Mouse (Mus musculus): ENCODE results near the gene Magel2. TPM values are rescaled to one million over a fixed set of nuclear protein-coding genes. Genes with fewer than 3 reads are reported as not detected.

Magel2 gene
- polyA plus RNA-seq, 1 experiment, result 2.0 TPM

- H3K27ac ChIP-seq (ENCODE audit: insufficient read depth, low read length), result no peak overlapping the region
- H3K4me1 ChIP-seq (ENCODE audit: control insufficient read depth, insufficient read depth, low read length), result no peaks in the 10 kb centered on the region
- TF ChIP-seq CTCF (IDR thresholded peaks at IDR 0.05; ENCODE audit: borderline replicate concordance, insufficient read depth, low read depth, low read length), result no peak
- TF ChIP-seq POLR2A (IDR thresholded peaks at IDR 0.05; ENCODE audit: borderline replicate concordance, insufficient read depth, low read length), result no peak
- DNase-seq, result no peak
- H3K4me3 ChIP-seq (replicated peaks; ENCODE audit: insufficient read depth, low read depth, low read length), result no peak overlapping the region
- H3K27me3 ChIP-seq (ENCODE audit: control insufficient read depth, insufficient read depth, low read length), result no peaks in the 10 kb centered on the region
- 64% methylated on average over 8 of the region's 8 CpGs for WGBS
Observed at GRCm38 (mm10) chr7:62366730-62367129, 10.1 kb upstream of the Magel2 start.

- 33% methylated on average over 4 of the region's 4 CpGs for whole genome bisulfite sequencing
- H3K4me3 ChIP-seq (replicated peaks; ENCODE audit: insufficient read depth, low read depth, low read length), result no peak overlapping the region
- peak; percentile 29; the same call in 1 of the 2 replicates for TF ChIP-seq CTCF (IDR thresholded peaks at IDR 0.05; ENCODE audit: borderline replicate concordance, insufficient read depth, low read depth, low read length)
- no peak for TF ChIP-seq POLR2A (IDR thresholded peaks at IDR 0.05; ENCODE audit: borderline replicate concordance, insufficient read depth, low read length)
- DNase-seq, result no peak
- no peak overlapping the region for H3K27ac ChIP-seq (ENCODE audit: insufficient read depth, low read length)
- no peaks in the 10 kb centered on the region for H3K4me1 ChIP-seq (ENCODE audit: control insufficient read depth, insufficient read depth, low read length)
- no peaks in the 10 kb centered on the region for H3K27me3 ChIP-seq (ENCODE audit: control insufficient read depth, insufficient read depth, low read length)
Observed at GRCm38 (mm10) chr7:62375658-62376057, 1.2 kb upstream of the Magel2 start.

GRCm38 (mm10) chr7:62377313-62377712 lies 503 bp downstream of the Magel2 start:
- Histone ChIP-seq H3K27ac (ENCODE audit: insufficient read depth, low read length) (no peak overlapping the region), H3K4me3 (replicated peaks; ENCODE audit: insufficient read depth, low read depth, low read length) (no peak overlapping the region), H3K4me1 (ENCODE audit: control insufficient read depth, insufficient read depth, low read length) (no peaks in the 10 kb centered on the region), H3K27me3 (ENCODE audit: control insufficient read depth, insufficient read depth, low read length) (no peaks in the 10 kb centered on the region)
- 49% methylated on average over 14 of the region's 14 CpGs for whole genome bisulfite sequencing
- TF ChIP-seq CTCF (IDR thresholded peaks at IDR 0.05; ENCODE audit: borderline replicate concordance, insufficient read depth, low read depth, low read length) (no peak), POLR2A (IDR thresholded peaks at IDR 0.05; ENCODE audit: borderline replicate concordance, insufficient read depth, low read length) (no peak)
- no peak for DNase-seq

GRCm38 (mm10) chr7:62378529-62378928 lies 1.7 kb downstream of the Magel2 start:
- WGBS, result 80% methylated on average over 9 of the region's 9 CpGs
- Histone ChIP-seq H3K4me3 (replicated peaks; ENCODE audit: insufficient read depth, low read depth, low read length) (no peak overlapping the region), H3K27ac (ENCODE audit: insufficient read depth, low read length) (no peak overlapping the region), H3K4me1 (ENCODE audit: control insufficient read depth, insufficient read depth, low read length) (no peaks in the 10 kb centered on the region), H3K27me3 (ENCODE audit: control insufficient read depth, insufficient read depth, low read length) (no peaks in the 10 kb centered on the region)
- DNase-seq, result no peak
- TF ChIP-seq POLR2A (IDR thresholded peaks at IDR 0.05; ENCODE audit: borderline replicate concordance, insufficient read depth, low read length) (no peak), CTCF (IDR thresholded peaks at IDR 0.05; ENCODE audit: borderline replicate concordance, insufficient read depth, low read depth, low read length) (no peak)

GRCm38 (mm10) chr7:62382391-62382790 lies 5.6 kb downstream of the Magel2 start:
- Histone ChIP-seq H3K27ac (ENCODE audit: insufficient read depth, low read length) (no peak overlapping the region), H3K4me3 (replicated peaks; ENCODE audit: insufficient read depth, low read depth, low read length) (no peak overlapping the region), H3K4me1 (ENCODE audit: control insufficient read depth, insufficient read depth, low read length) (no peaks in the 10 kb centered on the region), H3K27me3 (ENCODE audit: control insufficient read depth, insufficient read depth, low read length) (no peaks in the 10 kb centered on the region)
- TF ChIP-seq CTCF (IDR thresholded peaks at IDR 0.05; ENCODE audit: borderline replicate concordance, insufficient read depth, low read depth, low read length) (peak; percentile 63), POLR2A (IDR thresholded peaks at IDR 0.05; ENCODE audit: borderline replicate concordance, insufficient read depth, low read length) (no peak)
- 8% methylated on average over 2 of the region's 2 CpGs for WGBS
- peak in 1 of 2 experiments; percentile 26 for DNase-seq

- 38% methylated on average over 4 of the region's 4 CpGs for WGBS
- H3K4me1 ChIP-seq (ENCODE audit: control insufficient read depth, insufficient read depth, low read length), result no peaks in the 10 kb centered on the region
- DNase-seq, result no peak
- no peaks in the 10 kb centered on the region for H3K27me3 ChIP-seq (ENCODE audit: control insufficient read depth, insufficient read depth, low read length)
- no peak overlapping the region for H3K4me3 ChIP-seq (replicated peaks; ENCODE audit: insufficient read depth, low read depth, low read length)
- no peak overlapping the region for H3K27ac ChIP-seq (ENCODE audit: insufficient read depth, low read length)
- no peak for TF ChIP-seq CTCF (IDR thresholded peaks at IDR 0.05; ENCODE audit: borderline replicate concordance, insufficient read depth, low read depth, low read length)
- TF ChIP-seq POLR2A (IDR thresholded peaks at IDR 0.05; ENCODE audit: borderline replicate concordance, insufficient read depth, low read length), result no peak
Observed at GRCm38 (mm10) chr7:62388291-62388690, 11.5 kb downstream of the Magel2 start.

GRCm38 (mm10) chr7:62392202-62392601 lies 15.4 kb downstream of the Magel2 start:
- 38% methylated on average over 1 of the region's 1 CpGs for WGBS
- no peak overlapping the region for H3K4me3 ChIP-seq (replicated peaks; ENCODE audit: insufficient read depth, low read depth, low read length)
- no peaks in the 10 kb centered on the region for H3K4me1 ChIP-seq (ENCODE audit: control insufficient read depth, insufficient read depth, low read length)
- no peaks in the 10 kb centered on the region for H3K27me3 ChIP-seq (ENCODE audit: control insufficient read depth, insufficient read depth, low read length)
- no peak for TF ChIP-seq CTCF (IDR thresholded peaks at IDR 0.05; ENCODE audit: borderline replicate concordance, insufficient read depth, low read depth, low read length)
- no peak for TF ChIP-seq POLR2A (IDR thresholded peaks at IDR 0.05; ENCODE audit: borderline replicate concordance, insufficient read depth, low read length)
- H3K27ac ChIP-seq (ENCODE audit: insufficient read depth, low read length), result no peak overlapping the region
- DNase-seq, result no peak

GRCm38 (mm10) chr7:62406573-62407050 lies 29.8 kb downstream of the Magel2 start:
- DNase-seq, result no peak
- WGBS, result 54% methylated on average over 19 of the region's 19 CpGs
- H3K4me1 ChIP-seq (ENCODE audit: control insufficient read depth, insufficient read depth, low read length), result no peaks in the 10 kb centered on the region
- H3K4me3 ChIP-seq (replicated peaks; ENCODE audit: insufficient read depth, low read depth, low read length), result no peak overlapping the region
- no peaks in the 10 kb centered on the region; the same call in 1 of the 2 replicates for H3K27me3 ChIP-seq (ENCODE audit: control insufficient read depth, insufficient read depth, low read length)
- TF ChIP-seq CTCF (IDR thresholded peaks at IDR 0.05; ENCODE audit: borderline replicate concordance, insufficient read depth, low read depth, low read length) (no peak), POLR2A (IDR thresholded peaks at IDR 0.05; ENCODE audit: borderline replicate concordance, insufficient read depth, low read length) (no peak)
- H3K27ac ChIP-seq (ENCODE audit: insufficient read depth, low read length), result no peak overlapping the region

All from cerebellum, adult 2 months (tissue).